Mouse (Mus musculus): ENCODE measurements around the gene Msrb1. TPM values are rescaled to one million over a fixed set of nuclear protein-coding genes. Genes with fewer than 3 reads are reported as not detected.
A peak's percentile ranks its signal among the peaks of the same experiment; 100 is the strongest.
"Not testable (repeated sequence)": the region's sequence is repeated elsewhere in the genome, so short reads cannot be mapped to it uniquely, and the experiment has no call there.

The Msrb1 gene
- 100 to 1,000 TPM; 164 to 180 TPM for total RNA-seq (2021)
- long read RNA-seq, experiment 1, transcript Msrb1-202 (5 exons, 886 nt), result major isoform, 79 of 95 reads
- long read RNA-seq, experiment 1, partial matches to known transcripts, result 1 of 95 reads
- long read RNA-seq, experiment 1, other reads (novel, unspliced or antisense), result 12 of 95 reads
- long read RNA-seq, experiment 2, transcript Msrb1-202 (5 exons, 886 nt), result major isoform, 77 of 95 reads
- long read RNA-seq, experiment 2, transcript Msrb1-201 (4 exons, 1,211 nt), result minor isoform, 6 of 95 reads
- long read RNA-seq, experiment 2, partial matches to known transcripts, result 11 of 95 reads
- long read RNA-seq, experiment 2, other reads (novel, unspliced or antisense), result 1 of 95 reads

DNA sequence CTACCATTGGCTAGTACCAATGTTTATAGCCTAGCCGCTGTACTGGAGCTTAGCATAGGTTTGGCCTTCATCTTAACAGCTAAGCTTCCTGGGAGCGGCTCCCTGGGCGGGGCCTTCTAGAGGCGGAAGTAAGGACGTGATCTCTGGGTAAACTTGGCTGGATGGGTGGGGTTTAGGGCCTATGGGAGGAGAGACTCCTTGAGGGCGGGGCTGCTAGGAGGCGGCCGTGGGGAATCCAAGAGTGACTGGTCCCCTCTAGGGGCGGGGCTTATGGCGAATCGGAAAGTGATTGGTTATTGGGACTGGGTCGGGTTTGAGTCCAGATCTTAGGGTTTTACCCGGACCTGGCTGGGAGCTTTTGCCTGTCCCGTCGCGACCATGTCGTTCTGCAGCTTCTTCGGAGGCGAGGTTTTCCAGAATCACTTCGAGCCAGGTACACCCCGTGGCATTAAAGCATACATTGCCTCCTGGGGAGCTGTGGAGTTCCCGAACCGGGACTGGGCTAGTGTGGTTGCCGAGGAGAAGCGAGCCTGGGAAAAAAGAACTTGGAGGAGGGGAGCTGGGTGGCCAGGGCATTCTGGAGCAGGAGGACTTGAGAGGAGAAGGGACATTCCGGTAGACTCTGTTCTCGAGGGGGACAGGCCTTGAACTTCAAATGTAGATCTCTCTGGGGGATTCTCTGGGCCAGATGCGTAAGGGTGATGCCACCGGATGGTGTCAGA, at the start of gene Msrb1:
Gene Msrb1 (plus strand): TSS at position 313 of the 722 bp plus-strand sequence.
- DNase-seq, result peak; percentile 98

DNA sequence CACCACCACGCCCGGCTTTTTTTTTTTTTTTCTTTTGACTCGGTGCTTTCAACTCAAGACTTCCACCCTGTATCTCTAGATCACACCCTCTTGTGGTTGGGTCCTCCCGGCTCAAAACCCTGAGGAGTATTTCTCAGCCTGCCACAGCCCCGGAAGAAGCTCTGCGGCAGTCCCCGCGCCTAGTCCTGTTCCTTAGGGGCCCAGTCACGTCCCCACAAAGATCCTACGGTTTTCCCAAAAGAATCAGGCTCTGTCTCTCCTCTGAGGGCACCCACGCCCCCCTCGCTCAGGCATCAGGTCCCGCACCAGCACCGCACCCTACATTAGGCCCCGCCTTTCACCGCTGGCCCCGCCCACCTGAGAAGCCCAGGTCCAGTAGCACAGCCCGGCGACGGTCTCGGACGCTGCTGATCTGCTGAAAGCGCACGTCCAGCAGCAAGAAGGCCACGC, 49.3 kb upstream of the Msrb1 start:
- peak; percentile 35 for DNase-seq

DNA sequence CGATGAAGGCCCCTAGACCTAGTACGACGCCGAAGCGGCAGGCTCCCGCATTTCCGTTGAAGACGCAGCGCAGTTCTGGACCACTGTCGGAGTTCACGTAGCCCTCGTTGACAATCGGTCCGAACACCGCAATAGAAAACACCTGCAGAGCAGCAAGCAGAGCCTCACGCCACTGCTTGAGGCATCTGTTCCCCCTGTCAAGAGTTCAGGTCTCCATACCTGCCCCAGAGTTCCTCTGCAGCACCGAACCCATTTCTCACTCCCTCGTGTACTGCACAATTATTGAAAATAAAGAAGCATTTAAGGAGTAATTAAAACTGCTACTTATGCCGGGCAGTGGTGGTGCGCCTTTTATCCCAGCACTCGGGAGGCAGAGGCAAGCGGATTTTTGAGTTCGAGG, 48.8 kb upstream of the Msrb1 start:
- DNase-seq, result no peak

DNA sequence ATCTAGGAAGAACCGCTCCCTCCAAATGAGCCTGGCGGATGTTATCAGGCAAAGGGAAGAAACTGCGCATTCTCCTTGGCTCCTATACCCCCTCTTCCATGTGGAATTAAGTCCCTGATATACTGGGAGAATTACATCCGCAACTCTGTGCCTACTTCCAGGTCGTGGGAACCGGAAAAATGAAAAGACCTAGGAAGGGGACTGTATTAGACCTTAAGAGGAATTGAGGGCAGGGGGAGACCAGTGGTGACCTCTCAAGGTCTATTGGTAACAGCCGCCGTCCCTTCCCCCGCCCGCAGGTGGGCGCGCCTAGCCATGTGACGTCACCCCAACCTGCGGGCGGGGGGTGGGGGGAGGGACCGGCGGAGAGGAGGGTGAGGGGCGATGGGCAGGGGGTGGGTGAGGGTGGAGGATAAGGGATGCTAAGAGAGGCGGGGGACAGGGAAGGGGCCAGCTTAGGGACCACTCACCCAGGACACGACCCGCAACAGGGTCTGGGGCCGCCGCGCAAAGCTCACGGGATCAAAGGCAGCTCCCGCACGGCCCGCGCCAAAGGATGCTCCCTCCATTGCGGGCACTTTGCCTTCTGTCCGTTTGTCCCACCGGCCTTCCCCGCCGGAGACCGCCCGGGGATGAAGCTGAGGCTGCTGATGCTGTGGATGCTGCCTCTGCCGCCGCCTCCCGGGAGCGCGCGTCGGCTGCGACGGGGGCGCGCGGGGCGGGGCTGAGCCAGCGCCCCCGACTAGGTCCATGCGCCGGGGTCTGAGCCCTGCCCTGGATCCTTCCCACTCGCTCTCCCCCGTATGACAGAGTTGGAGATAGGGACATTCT, 47.0 kb upstream of the Msrb1 start, which contains the start of gene Syngr3:
Gene Syngr3 (minus strand): TSS at position 705 of the 831 bp plus-strand sequence.
- no peak for DNase-seq

DNA sequence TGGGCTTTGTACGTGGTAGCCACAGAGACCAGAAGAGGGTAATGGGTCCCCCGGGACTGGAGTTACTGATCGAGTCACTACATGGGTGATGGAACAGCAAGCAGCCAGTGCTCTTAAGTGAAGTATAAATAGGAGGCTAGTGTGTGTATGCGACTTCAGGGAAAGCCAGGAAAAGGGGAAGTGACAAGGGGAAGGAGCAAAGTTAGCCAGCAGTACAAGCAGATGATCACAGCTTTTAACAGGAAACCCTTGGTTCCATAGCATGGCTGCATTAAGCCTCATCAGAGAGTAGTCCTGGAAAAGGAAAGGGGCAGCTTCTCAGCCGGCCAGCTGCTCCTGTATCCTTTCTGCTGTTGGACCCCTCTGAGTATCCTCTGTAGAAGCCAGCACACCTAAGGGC, 44.1 kb upstream of the Msrb1 start:
- no peak for DNase-seq

DNA sequence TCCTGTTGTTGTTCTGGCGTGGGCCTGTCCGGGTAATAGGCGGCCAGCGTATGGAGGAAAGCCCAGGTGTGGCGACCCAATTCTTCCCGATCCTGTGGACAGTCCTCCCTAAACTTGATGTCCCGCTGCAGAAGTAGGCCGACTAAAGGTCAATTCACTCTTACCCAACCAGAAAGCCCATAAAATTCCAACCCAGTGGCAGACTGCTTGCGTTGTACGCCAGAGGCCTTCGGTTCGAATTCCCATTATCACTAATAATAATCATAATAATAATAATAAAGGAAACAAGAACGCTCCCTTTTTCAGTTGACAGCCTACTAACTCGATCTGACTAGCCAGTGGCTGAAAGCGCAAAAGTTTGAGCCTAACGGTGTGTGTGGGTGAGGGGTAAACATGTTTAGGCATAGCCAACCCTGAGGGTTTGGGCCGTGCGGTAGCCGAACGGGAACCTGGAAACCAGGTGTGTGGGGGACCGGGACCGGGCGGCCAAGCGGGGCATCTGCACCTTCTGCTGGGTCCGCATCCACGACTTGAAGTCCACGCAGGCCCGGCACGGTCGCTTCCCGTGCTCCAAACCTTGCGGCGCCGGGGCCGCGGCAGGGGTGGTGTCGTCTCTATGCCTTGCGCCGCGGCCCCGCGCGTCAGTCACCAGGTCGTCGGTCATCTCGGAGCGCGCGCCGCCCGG, 41.0 kb upstream of the Msrb1 start:
- no peak for DNase-seq

DNA sequence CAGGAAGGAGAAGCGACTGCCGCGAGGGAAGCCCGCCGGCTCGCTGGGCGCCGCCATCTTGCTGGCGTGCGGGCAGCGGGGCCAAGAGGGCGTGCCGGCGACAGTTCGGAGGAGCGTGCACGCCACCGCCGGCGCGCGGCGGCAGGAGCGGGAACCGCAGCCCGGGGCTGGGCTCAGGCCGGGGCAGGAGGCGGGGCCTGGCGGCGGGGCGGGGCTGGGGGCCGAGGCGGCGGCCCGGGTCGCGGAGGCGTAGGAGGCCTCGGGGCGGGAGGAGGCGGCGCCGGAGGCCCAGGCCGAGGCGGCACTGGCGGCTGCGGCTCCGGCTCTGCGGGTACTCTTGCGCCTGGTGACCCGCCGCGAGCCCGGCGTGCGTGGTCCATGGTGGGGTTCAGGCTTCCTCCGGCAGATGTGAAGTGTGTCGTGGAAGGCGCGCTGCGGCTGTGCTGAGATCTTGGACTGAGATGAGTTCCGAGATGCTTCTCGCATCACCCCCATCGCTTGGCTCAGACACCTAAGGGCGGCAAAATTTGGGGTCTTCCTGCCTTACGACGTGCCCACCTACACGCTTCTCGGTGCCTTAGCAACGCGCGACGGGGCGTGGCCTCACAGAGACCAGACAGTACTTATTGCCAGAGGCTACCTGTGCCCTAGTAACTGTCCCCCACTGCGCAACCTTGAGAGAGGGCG, 40.3 kb upstream of the Msrb1 start, which contains the start of the genes Gfer and Noxo1:
Gene Gfer (minus strand): TSS at position 146 of the 687 bp plus-strand sequence.
Gene Noxo1 (plus strand): TSS at position 224 of the 687 bp plus-strand sequence.
- peak; percentile 92 for DNase-seq

DNA sequence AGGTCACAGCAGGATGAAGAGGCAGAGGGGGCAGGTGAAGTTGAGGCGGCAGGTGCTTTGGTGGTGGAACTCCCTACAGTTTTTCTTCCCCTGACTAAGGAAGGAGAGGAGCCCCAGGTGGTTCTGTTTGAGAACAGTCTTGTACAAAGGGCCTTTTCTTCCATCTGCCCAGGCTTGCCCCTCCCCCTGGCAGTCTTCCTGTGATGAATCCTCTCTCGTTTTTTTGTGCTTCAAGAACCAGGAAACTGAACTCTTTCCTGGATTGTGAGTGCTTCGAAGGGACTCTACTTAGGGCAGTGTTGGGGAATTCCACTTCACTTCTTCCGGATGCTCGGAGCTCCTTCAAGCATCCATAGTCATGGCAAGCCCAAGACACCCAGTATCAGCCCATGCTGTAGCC, 38.5 kb upstream of the Msrb1 start:
- no peak for DNase-seq

DNA sequence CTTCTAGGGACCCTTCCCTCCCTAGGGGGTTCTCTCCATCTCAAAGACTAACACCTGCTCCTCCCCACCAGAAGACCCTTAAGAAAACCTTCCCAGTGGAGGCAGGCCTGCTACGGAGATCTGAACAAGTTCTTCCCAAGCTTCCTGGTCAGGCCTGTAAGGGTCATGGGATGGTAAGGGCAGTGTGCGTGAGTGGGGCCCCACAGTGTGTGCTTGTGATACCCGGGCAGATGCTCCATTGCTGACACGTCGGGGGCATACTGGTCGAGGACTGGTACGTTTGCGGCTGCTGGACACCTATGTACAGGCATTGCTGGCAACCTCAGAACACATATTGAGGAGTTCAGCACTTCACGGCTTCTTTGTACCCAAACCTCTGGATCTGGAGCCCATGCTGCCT, 37.7 kb upstream of the Msrb1 start:
- DNase-seq, result no peak

DNA sequence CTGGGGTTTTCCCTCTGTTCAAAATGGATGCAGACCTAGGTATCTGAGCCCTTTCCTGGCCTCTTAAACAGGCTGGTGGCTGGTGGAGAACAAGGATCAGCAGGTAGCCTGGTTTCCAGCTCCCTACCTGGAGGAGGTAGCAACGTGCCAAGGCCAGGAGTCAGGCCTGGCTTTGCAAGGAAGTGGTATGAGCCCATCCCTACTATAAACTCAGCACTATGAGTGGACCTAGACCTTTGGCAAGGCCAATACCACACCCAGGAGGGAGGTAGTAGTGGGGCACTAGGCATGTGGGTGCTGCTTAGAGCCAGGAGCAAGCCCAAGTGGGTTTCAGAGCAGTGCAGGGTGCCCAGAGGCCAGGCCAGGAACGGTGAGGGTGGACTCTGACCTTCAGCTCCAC, 37.0 kb upstream of the Msrb1 start:
- no peak for DNase-seq

DNA sequence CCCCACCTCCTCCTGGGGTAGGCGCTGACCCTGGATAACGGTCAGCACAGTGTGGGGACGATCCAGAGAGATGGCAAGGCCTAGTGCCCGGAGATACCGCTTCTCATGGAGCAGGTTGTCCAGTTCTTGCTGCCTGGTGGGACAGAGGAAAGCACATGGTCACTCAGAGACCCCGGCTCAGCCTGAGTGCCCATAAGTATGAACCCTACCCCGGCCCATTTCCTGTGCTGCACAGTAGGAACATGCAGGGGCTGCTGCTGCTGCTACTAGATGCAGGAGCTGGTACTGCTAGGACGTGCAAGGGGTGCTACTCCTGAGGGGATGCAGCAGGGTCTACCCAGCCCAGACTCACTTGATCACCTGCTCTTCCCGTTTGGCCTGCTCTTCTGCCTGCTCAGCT, 35.2 kb upstream of the Msrb1 start:
- no peak for DNase-seq

DNA sequence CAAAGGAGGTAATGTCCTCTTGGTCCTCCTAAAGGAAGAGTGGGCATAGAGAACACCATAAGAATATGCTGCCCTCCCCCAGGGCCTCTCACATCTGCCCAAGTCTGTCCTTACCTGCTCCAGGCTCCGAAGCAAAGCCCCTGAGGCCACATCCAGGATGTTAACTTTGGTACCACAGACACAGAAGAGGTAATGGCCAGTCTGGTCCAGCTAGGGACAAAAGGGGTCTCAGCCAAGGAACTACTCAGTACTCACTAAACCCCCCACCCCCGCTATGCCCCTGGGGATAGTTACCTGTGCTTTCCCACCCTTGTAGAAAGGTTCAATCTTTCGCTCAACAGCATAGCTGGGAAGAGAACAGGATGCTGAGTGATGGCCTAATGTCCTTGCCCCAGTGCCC, 30.6 kb upstream of the Msrb1 start:
- DNase-seq, result no peak

DNA sequence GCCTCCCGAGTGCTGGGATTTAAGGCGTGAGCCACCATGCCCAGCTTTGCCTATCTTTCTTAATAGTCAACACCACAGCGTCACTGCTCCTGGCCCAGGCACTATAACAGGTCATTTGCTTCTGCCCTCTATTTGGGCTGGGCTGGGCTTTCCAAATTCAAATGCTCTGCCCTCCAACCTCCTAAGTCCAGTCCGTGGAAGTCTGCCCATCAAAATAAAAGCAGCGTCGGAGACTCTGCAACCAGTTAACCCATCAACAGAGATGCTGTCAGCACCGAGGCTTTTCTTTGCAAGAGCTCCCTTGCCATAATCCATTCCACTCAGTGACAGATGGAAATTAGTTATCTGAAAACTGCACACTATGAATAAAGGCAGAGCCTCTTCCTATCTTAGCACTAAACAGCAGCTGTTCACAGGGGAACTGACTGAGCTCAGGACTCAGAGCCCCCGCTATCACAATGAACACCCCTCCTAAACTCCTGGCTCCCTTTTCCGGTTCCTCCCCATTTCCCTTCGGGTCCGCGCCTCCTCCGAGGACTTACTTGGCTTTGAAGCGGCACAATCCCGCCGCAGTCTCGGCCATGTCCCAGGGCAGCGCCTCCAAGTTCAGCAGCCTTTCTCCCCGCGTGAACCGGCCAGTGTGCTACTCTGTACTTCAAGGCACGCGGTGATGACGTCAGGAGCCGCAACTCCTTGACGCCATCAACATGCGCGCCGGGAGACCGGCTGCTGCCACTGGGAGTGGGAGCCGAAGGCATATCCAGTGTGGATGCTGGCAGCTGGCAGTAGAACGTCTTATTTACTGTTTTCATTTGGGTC, 29.3 kb upstream of the Msrb1 start, which contains the start of gene Tbl3:
Gene Tbl3 (minus strand): TSS at position 679 of the 819 bp plus-strand sequence.
- DNase-seq, result peak; percentile 87

DNA sequence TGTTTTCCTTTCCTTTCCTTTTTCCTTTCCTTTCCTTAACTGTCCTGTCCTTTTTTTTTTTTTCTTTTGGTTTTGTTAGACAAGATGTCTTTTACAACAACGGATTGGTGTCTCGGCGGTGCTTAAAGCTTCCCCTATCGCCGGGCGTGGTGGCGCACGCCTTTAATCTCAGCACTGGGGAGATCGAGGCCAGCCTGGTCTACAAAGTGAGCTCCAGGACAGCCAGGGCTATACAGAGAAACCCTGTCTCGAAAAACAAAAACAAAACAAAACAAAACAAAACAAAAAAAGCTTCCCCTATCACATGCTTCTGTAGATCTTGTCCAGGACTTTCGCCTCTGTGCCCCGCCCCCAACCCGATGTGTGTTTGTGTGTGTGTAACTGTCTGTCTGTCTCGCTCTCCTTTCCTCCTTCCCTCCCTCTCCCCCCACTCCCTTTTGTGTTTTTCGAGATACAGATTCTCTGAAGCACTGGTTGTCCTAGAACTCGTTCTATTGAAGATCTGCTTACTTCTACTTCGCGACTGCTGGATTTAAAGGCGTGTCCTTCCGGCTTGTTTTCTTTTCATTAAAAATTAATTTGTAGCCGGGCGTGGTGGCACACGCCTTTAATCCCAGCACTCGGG, 28.5 kb upstream of the Msrb1 start:
- DNase-seq, result no peak

DNA sequence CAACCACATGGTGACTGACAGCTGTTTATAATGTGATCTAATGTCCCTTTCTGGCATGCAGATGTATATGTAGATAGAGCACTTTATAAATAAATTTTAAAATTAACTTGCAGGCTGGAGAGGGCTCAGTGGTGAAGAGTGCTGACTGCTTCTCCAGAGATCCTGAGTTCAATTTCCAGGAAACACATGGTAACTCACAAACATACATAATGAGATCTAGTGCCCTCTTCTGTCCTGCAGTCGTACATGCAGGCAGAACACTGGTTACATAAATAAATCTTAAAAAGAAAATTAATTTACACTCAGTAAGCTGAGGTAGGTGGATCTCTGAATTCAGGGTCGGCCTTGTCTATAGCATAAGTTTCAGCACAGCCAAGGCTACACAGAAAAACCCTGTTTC, 27.8 kb upstream of the Msrb1 start:
- DNase-seq, result no peak

DNA sequence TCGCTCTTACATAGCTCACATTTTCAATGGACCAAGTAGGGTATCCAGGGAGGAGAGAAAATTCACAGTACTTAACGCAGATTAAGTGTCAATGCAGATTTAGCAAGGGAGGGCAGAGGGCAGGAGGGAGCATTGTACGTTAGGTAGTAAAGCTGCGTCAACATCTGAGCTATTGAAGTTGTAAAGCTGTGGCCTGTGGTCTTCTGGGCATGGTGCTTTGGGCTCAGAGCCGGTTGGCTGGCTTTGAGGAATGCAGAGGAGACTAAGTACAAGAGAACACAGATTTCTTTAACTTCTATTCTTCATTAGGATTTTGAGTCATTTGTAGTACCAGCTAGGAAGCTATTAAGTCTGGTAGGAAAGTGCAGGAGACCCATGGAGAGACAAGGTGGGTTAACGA, 20.9 kb upstream of the Msrb1 start:
- DNase-seq, result no peak

DNA sequence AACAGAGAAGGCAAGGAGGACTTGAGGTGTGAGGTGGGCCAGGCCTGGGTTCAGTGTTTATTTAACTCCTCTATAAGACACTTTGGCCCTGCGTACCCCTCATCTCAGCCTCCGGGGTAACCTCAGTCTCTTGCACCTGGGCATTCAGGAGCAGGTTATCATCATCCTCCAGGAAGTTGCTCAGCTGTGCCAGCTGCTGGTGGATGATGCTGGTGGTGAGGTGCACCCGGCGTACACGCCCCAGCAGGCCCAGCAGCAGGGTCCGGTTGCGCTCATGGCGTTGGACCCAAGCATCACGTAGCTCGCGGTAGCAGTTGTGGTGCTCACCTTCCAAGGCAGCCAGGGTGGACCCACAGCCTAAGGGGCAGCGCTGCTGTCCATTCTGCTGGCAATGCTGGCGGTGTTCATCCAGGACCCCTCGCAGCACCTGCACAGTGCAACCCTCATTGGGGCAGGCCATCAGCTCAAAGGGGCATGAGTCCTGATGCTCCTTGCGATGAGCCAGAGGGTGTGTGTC, 20.2 kb upstream of the Msrb1 start:
- no peak for DNase-seq

DNA sequence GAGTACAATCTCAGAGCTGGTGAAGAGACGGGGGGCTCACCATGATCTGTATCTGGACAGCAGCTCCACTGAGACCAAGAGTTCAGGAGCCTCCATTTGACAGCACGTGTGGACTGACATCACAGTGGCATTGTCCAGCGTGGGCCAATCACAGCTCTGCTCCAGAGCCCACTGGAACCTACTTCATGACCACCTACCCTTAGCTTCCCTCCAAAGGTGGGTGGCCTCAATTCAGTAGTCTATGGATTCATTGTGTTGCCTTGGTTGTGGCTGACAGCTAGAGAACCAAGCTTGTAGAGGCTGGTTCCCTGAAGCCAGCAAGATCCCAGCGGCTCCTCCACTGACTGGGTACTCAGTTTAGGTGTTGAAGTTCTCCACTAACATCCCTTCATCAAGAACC, 18.5 kb upstream of the Msrb1 start, which contains the start of the genes Rnf151 and Rps2:
Gene Rnf151 (minus strand): TSS at position 121 of the 400 bp plus-strand sequence.
Gene Rps2 (plus strand): TSS at position 174 of the 400 bp plus-strand sequence.
- DNase-seq, result no peak

DNA sequence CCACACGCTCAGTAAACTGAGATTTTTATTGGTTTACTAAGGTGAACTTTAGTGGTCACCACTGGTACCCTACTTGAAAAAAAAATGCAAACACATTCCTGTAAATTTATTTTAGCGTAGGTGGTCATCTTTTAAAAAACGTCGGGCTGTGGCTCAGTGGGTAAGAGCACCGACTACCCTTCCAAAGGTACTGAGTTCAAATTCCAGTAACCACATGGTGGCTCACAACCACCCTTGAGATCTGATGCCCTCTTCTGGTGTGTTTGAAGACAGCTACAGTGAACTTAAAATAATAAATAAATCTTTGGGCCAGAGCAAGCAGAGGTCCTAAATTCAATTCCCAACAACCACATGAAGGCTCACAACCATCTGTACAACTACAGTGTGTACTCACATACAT, 17.5 kb upstream of the Msrb1 start:
- not testable (repeated sequence) for DNase-seq

Data from gastrocnemius, postnatal 25 days (tissue).